Mouse (Mus musculus): ENCODE results near the gene Arcn1. TPM values are rescaled to one million over a fixed set of nuclear protein-coding genes. Genes with fewer than 3 reads are reported as not detected.
A peak's percentile ranks its signal among the peaks of the same experiment; 100 is the strongest.

Gene Arcn1
- polyA plus RNA-seq, 1 experiment, result 50.9 TPM

GRCm38 (mm10) chr9:44802808-44803450, 35.3 kb upstream of the Arcn1 start, which contains the start of gene Ttc36:
Gene Ttc36, minus strand, starts transcription at chr9:44803072.
- Histone ChIP-seq H3K4me1 (ENCODE audit: control insufficient read depth, insufficient read depth, low read length) (peaks cover 7% of the 10 kb centered on the region), H3K27me3 (replicated peaks; ENCODE audit: control insufficient read depth, insufficient read depth, low read length) (no peaks in the 10 kb centered on the region), H3K27ac (ENCODE audit: insufficient read depth, low read depth, low read length) (peak within 1 kb of the TSS; percentile 98), H3K4me3 (ENCODE audit: insufficient read depth, low read depth, low read length) (peak within 1 kb of the TSS; percentile 46), H3K36me3 (ENCODE audit: control insufficient read depth, insufficient read depth, low read length) (peaks cover 6% of the 10 kb centered on the region; the same call in 1 of the 2 replicates)
- TF ChIP-seq CTCF (conservative IDR thresholded peaks at IDR 0.05; ENCODE audit: insufficient read depth, insufficient read length, low read depth, low read length) (no peak), POLR2A (IDR thresholded peaks at IDR 0.05; ENCODE audit: low read depth, low read length) (peak; percentile 85)
- peak; percentile 94 for DNase-seq
- WGBS, result 26% methylated on average over 4 of the region's 4 CpGs

GRCm38 (mm10) chr9:44801669-44802068, 34.0 kb upstream of the Arcn1 start:
- H3K36me3 ChIP-seq (ENCODE audit: control insufficient read depth, insufficient read depth, low read length), result peaks cover 6% of the 10 kb centered on the region; the same call in 1 of the 2 replicates
- peak overlapping the region; percentile 46 for H3K4me3 ChIP-seq (ENCODE audit: insufficient read depth, low read depth, low read length)
- TF ChIP-seq POLR2A (IDR thresholded peaks at IDR 0.05; ENCODE audit: low read depth, low read length) (no peak), CTCF (conservative IDR thresholded peaks at IDR 0.05; ENCODE audit: insufficient read depth, insufficient read length, low read depth, low read length) (no peak)
- 50% methylated on average over 6 of the region's 6 CpGs for WGBS
- peaks cover 8% of the 10 kb centered on the region for H3K4me1 ChIP-seq (ENCODE audit: control insufficient read depth, insufficient read depth, low read length)
- DNase-seq, result peak; percentile 70
- peak overlapping the region; percentile 98 for H3K27ac ChIP-seq (ENCODE audit: insufficient read depth, low read depth, low read length)
- H3K27me3 ChIP-seq (replicated peaks; ENCODE audit: control insufficient read depth, insufficient read depth, low read length), result no peaks in the 10 kb centered on the region

GRCm38 (mm10) chr9:44799958-44800324, 32.3 kb upstream of the Arcn1 start:
- H3K4me3 ChIP-seq (ENCODE audit: insufficient read depth, low read depth, low read length), result peak overlapping the region; percentile 66
- DNase-seq, result no peak
- H3K27me3 ChIP-seq (replicated peaks; ENCODE audit: control insufficient read depth, insufficient read depth, low read length), result no peaks in the 10 kb centered on the region
- peak overlapping the region; percentile 98 for H3K27ac ChIP-seq (ENCODE audit: insufficient read depth, low read depth, low read length)
- WGBS, result 26% methylated on average over 9 of the region's 9 CpGs
- peaks cover 6% of the 10 kb centered on the region; the same call in 1 of the 2 replicates for H3K36me3 ChIP-seq (ENCODE audit: control insufficient read depth, insufficient read depth, low read length)
- TF ChIP-seq POLR2A (IDR thresholded peaks at IDR 0.05; ENCODE audit: low read depth, low read length), result no peak
- no peak for TF ChIP-seq CTCF (conservative IDR thresholded peaks at IDR 0.05; ENCODE audit: insufficient read depth, insufficient read length, low read depth, low read length)
- H3K4me1 ChIP-seq (ENCODE audit: control insufficient read depth, insufficient read depth, low read length), result peaks cover 8% of the 10 kb centered on the region

- WGBS, result under 1% methylated on average over 74 of the region's 75 CpGs
- peak within 1 kb of the TSS; percentile 98 for H3K27ac ChIP-seq (ENCODE audit: insufficient read depth, low read depth, low read length)
Observed at GRCm38 (mm10) chr9:44799102-44799957, 31.7 kb upstream of the Arcn1 start, which contains the start of gene Tmem25. Gene Tmem25, minus strand, starts transcription at chr9:44799307.

GRCm38 (mm10) chr9:44798298-44798697, 30.7 kb upstream of the Arcn1 start:
- TF ChIP-seq CTCF (conservative IDR thresholded peaks at IDR 0.05; ENCODE audit: insufficient read depth, insufficient read length, low read depth, low read length) (no peak), POLR2A (IDR thresholded peaks at IDR 0.05; ENCODE audit: low read depth, low read length) (no peak)
- H3K27me3 ChIP-seq (replicated peaks; ENCODE audit: control insufficient read depth, insufficient read depth, low read length), result no peaks in the 10 kb centered on the region
- no peak for DNase-seq
- H3K27ac ChIP-seq (ENCODE audit: insufficient read depth, low read depth, low read length), result peak overlapping the region; percentile 67
- WGBS, result 25% methylated on average over 7 of the region's 7 CpGs
- peaks cover 6% of the 10 kb centered on the region; the same call in 1 of the 2 replicates for H3K36me3 ChIP-seq (ENCODE audit: control insufficient read depth, insufficient read depth, low read length)
- peaks cover 5% of the 10 kb centered on the region; the same call in 1 of the 2 replicates for H3K4me1 ChIP-seq (ENCODE audit: control insufficient read depth, insufficient read depth, low read length)
- peak overlapping the region; percentile 66 for H3K4me3 ChIP-seq (ENCODE audit: insufficient read depth, low read depth, low read length)

More at GRCm38 (mm10) chr9:44799102-44799957, 31.7 kb upstream of the Arcn1 start, which contains the start of gene Tmem25:
- DNase-seq, result peak; percentile 96
- Histone ChIP-seq H3K4me1 (ENCODE audit: control insufficient read depth, insufficient read depth, low read length) (peaks cover 8% of the 10 kb centered on the region), H3K27me3 (replicated peaks; ENCODE audit: control insufficient read depth, insufficient read depth, low read length) (no peaks in the 10 kb centered on the region), H3K4me3 (ENCODE audit: insufficient read depth, low read depth, low read length) (peak within 1 kb of the TSS; percentile 66), H3K36me3 (ENCODE audit: control insufficient read depth, insufficient read depth, low read length) (peaks cover 6% of the 10 kb centered on the region; the same call in 1 of the 2 replicates)
- TF ChIP-seq CTCF (conservative IDR thresholded peaks at IDR 0.05; ENCODE audit: insufficient read depth, insufficient read length, low read depth, low read length) (no peak), POLR2A (IDR thresholded peaks at IDR 0.05; ENCODE audit: low read depth, low read length) (peak; percentile 42)

- H3K27me3 ChIP-seq (replicated peaks; ENCODE audit: control insufficient read depth, insufficient read depth, low read length), result no peaks in the 10 kb centered on the region
Observed at GRCm38 (mm10) chr9:44792842-44793241, 25.2 kb upstream of the Arcn1 start.

More at GRCm38 (mm10) chr9:44792842-44793241, 25.2 kb upstream of the Arcn1 start:
- Histone ChIP-seq H3K4me1 (ENCODE audit: control insufficient read depth, insufficient read depth, low read length) (0 out of 2 replicates have a peak, but pooled peaks cover under 1% of the 10 kb centered on the region), H3K4me3 (ENCODE audit: insufficient read depth, low read depth, low read length) (no peak overlapping the region), H3K36me3 (ENCODE audit: control insufficient read depth, insufficient read depth, low read length) (no peaks in the 10 kb centered on the region), H3K27ac (ENCODE audit: insufficient read depth, low read depth, low read length) (no peak overlapping the region)
- 80% methylated on average over 9 of the region's 9 CpGs for WGBS
- TF ChIP-seq CTCF (conservative IDR thresholded peaks at IDR 0.05; ENCODE audit: insufficient read depth, insufficient read length, low read depth, low read length), result no peak
- TF ChIP-seq POLR2A (IDR thresholded peaks at IDR 0.05; ENCODE audit: low read depth, low read length), result no peak
- DNase-seq, result no peak
